Mouse (Mus musculus): ENCODE measurements at regions not wholly inside any gene's neighbourhood (a gene's known extent, or its start where the extent isn't known, plus 50 kb on each side); places are given as distances from the start of the nearest gene placed in this dataset.

- TF ChIP-seq CTCF (IDR thresholded peaks at IDR 0.05; ENCODE audit: control insufficient read depth, insufficient read depth, low read length): no peak
- no peak for TF ChIP-seq POLR2A (IDR thresholded peaks at IDR 0.05; ENCODE audit: borderline replicate concordance, control insufficient read depth, low read depth, low read length)
Measured at GRCm38 (mm10) chr4:106091927-106092675, 223.9 kb upstream of the Usp24 start.
